Mouse (Mus musculus): ENCODE data around the gene Gm5624.
A peak's percentile ranks its signal among the peaks of the same experiment; 100 is the strongest.
"Not testable (repeated sequence)": the region's sequence is repeated elsewhere in the genome, so short reads cannot be mapped to it uniquely, and the experiment has no call there.

Gm5624 gene

GRCm38 (mm10) chr14:44627737-44628136 lies at the start of gene Gm5624:
TSS of gene Gm5624 (minus strand) at chr14:44627938.
- not testable (repeated sequence) for DNase-seq (ENCODE audit: low spot score)

GRCm38 (mm10) chr14:44591765-44592164 lies 36.0 kb downstream of the Gm5624 start:
- peak; percentile 26 for DNase-seq (ENCODE audit: low spot score)

- DNase-seq (ENCODE audit: low spot score) = not testable (repeated sequence)
These were observed 44.9 kb downstream of the Gm5624 start, which contains the start of gene Gm8247 for GRCm38 (mm10) chr14:44582853-44583252. TSS of gene Gm8247 (plus strand) at chr14:44583153.

GRCm38 (mm10) chr14:44547961-44548360 lies 79.8 kb downstream of the Gm5624 start:
- not testable (repeated sequence) for DNase-seq (ENCODE audit: low spot score)

GRCm38 (mm10) chr14:44517976-44518375 lies 109.8 kb downstream of the Gm5624 start, which contains the start of gene Gm17093:
TSS of gene Gm17093 (plus strand) at chr14:44518276.
- not testable (repeated sequence) for DNase-seq (ENCODE audit: low spot score)

Data from testis, postnatal 10 days (tissue).